Mouse (Mus musculus) layer of hippocampus, postnatal 10 days (tissue): ENCODE data around the gene Mrpl54. TPM values are rescaled to one million over a fixed set of nuclear protein-coding genes. Genes with fewer than 3 reads are reported as not detected.
"Not testable (repeated sequence)": the region's sequence is repeated elsewhere in the genome, so short reads cannot be mapped to it uniquely, and the experiment has no call there.

Experiments
- DNase-seq, 2 experiments: peaks; one replicate each; pipeline ENCODE4 v3.0.0; 2021; ENCODE audit warnings: low spot score in 2 of 2
- microRNA-seq, 2 experiments: library from miRNA; unstranded; fragments of <30 nt; microRNA quantifications; one replicate each; pipeline ENCODE4 v1.2.0; 2021
- total RNA-seq, 2 experiments: library from RNA; stranded (reverse); gene quantifications; 2 replicates each; pipeline ENCODE4 v1.2.3; 2021

The Mrpl54 gene
- total RNA-seq, 2 experiments from 2014 or later, result 36.1 to 42.5 TPM

- DNase-seq, result peak; percentile 72 to 80
These were observed 36.0 kb downstream of the Mrpl54 start, which contains the start of gene Atcay for GRCm38 (mm10) chr10:81230438-81231332. Gene Atcay, minus strand, starts transcription at chr10:81230833.

DNA sequence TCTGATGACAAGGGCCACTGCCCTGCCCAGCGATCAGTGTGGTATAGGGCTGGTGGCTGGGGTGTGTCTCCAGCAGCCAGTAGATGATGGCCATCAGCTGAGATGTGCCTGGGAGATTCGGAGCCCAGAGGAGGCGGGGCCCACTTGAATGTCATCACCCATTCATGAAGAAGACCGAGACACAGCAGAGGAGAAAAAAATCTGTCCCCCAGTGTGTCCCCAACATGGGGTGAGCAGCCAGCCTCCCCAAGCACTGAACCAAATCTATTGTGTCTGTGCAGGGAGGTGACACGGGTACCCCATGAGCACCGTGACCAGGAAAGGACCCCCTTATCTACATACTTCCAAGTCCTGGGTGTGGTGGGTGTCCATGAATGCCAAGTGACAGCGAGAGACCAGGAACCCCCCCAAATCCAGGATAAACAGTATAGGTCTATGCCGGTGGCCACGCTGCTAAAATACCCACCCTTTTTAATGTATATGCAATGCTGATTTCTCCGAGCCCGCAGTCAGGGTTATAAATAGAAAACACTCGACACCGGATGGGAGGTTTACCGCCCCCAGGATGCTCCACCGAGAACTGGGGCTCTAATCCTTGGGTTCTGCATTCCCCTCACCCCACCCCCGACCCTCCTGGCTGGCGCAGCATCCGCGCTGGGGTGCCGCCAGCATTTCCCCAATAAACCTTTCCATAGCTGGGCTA lies 36.8 kb downstream of the Mrpl54 start:
- DNase-seq, result no peak

DNA sequence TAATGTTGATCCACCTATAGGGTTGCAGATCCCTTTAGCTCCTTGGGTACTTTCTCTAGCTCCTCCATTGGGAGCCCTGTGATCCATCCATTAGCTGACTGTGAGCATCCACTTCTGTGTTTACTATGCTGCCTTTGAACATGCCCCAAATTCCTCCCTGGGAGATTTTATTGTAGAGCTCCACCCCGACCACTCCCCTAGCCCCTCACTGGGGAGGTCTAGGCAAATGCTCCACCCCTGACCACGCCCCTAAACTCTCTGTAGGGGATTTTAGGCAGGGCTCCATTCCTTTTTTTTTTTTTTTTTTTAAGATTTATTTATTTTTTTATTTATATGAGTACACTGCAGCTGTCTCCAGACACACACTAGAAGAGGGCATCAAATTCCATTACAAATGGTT lies 43.0 kb downstream of the Mrpl54 start:
- DNase-seq, result not testable (repeated sequence)

- no peak for DNase-seq
These were observed 45.2 kb downstream of the Mrpl54 start for GRCm38 (mm10) chr10:81221402-81222015.

- DNase-seq, result peak; percentile 59 to 69
These were observed 48.8 kb downstream of the Mrpl54 start for GRCm38 (mm10) chr10:81217964-81218363.

- DNase-seq, result not testable (repeated sequence)
These were observed 49.5 kb downstream of the Mrpl54 start for GRCm38 (mm10) chr10:81217267-81217666.

- DNase-seq, result no peak
These were observed 49.9 kb downstream of the Mrpl54 start for GRCm38 (mm10) chr10:81216810-81217209.

- no peak for DNase-seq
These were observed 50.5 kb downstream of the Mrpl54 start for GRCm38 (mm10) chr10:81216260-81216659.

Small RNA genes lying within 50 kb of the gene (microRNA-seq; reads per million reads assigned to microRNA genes)
- gene Mir3057, result 39.1 to 42.3 reads per million in 2 experiments

Other genes starting within 250 kb of the Mrpl54 start
- 100 to 1,000 TPM in 1 of 2 experiments, 10 to 100 TPM in 1; 92.4 to 110 TPM for gene Diras1, start 241.3 kb downstream of the Mrpl54 start, total RNA-seq
- 10 to 100 TPM; 57.3 to 66.0 TPM for gene Slc39a3, start 229.5 kb downstream of the Mrpl54 start, total RNA-seq
- 100 to 1,000 TPM; 176 to 186 TPM for gene Sgta, start 206.8 kb downstream of the Mrpl54 start, total RNA-seq
- gene Thop1, start 196.9 kb downstream of the Mrpl54 start, total RNA-seq, result 10 to 100 TPM; 56.3 to 57.6 TPM
- under 1 TPM; 0.41 to 0.45 TPM for gene Creb3l3, start 168.1 kb downstream of the Mrpl54 start, total RNA-seq
- gene Map2k2, start 161.0 kb downstream of the Mrpl54 start, total RNA-seq, result 100 to 1,000 TPM; 139 to 150 TPM
- 10 to 100 TPM; 38.4 to 45.2 TPM for gene Zbtb7a, start 131.7 kb downstream of the Mrpl54 start, total RNA-seq
- gene Pias4, start 99.0 kb downstream of the Mrpl54 start, total RNA-seq, result 10 to 100 TPM; 26.7 to 29.7 TPM
- 1,000 to 10,000 TPM; 1,075 to 1,131 TPM for gene Eef2, start 90.3 kb downstream of the Mrpl54 start, total RNA-seq
- gene Dapk3, start 83.9 kb downstream of the Mrpl54 start, total RNA-seq, result 10 to 100 TPM; 66.1 to 67.9 TPM
- not detected for gene 4930442H23Rik, start 83.1 kb downstream of the Mrpl54 start, total RNA-seq
- under 1 TPM in 1 of 2 experiments, not detected in 1; 0.18 TPM for gene Nmrk2, start 64.9 kb downstream of the Mrpl54 start, total RNA-seq
- gene Atcay, start 36.1 kb downstream of the Mrpl54 start, total RNA-seq, result 100 to 1,000 TPM; 170 to 177 TPM
- gene Zfr2, start 33.8 kb downstream of the Mrpl54 start, total RNA-seq, result 10 to 100 TPM; 58.0 to 66.8 TPM
- gene Matk, start 14.0 kb downstream of the Mrpl54 start, total RNA-seq, result 100 to 1,000 TPM; 222 to 266 TPM
- 10 to 100 TPM; 31.3 to 37.4 TPM for gene Apba3, start within 50 bp of the Mrpl54 start, total RNA-seq
- 1 to 10 TPM; 1.4 to 2.3 TPM for gene Tjp3, start 24.6 kb upstream of the Mrpl54 start, total RNA-seq
- gene Pip5k1c, start 26.0 kb upstream of the Mrpl54 start, total RNA-seq, result 100 to 1,000 TPM; 305 to 311 TPM
- 10 to 100 TPM; 24.7 to 25.6 TPM for gene Cactin, start 54.2 kb upstream of the Mrpl54 start, total RNA-seq
- 1 to 10 TPM; 1.9 to 2.9 TPM for gene Tbxa2r, start 61.8 kb upstream of the Mrpl54 start, total RNA-seq
- 1 to 10 TPM in 1 of 2 experiments, under 1 TPM in 1; 0.94 to 1.2 TPM for gene Gipc3, start 76.3 kb upstream of the Mrpl54 start, total RNA-seq
- gene Hmg20b, start 83.5 kb upstream of the Mrpl54 start, total RNA-seq, result 10 to 100 TPM; 25.1 to 30.9 TPM
- gene Mfsd12, start 90.6 kb upstream of the Mrpl54 start, total RNA-seq, result 10 to 100 TPM; 37.0 to 40.8 TPM
- under 1 TPM; 0.57 to 0.74 TPM for gene 4930404N11Rik, start 98.9 kb upstream of the Mrpl54 start, total RNA-seq
- gene Fzr1, start 111.6 kb upstream of the Mrpl54 start, total RNA-seq, result 10 to 100 TPM; 81.2 to 85.2 TPM
- gene Dohh, start 117.5 kb upstream of the Mrpl54 start, total RNA-seq, result 10 to 100 TPM; 72.0 to 77.3 TPM
- gene Gm48551, start 117.5 kb upstream of the Mrpl54 start, total RNA-seq, result 1 to 10 TPM; 2.3 to 4.5 TPM
- 1 to 10 TPM; 1.1 to 3.5 TPM for gene Gm48552, start 122.1 kb upstream of the Mrpl54 start, total RNA-seq
- 1 to 10 TPM; 2.6 to 3.0 TPM for gene Smim24, start 126.1 kb upstream of the Mrpl54 start, total RNA-seq
- 10 to 100 TPM; 51.2 to 55.8 TPM for gene Nfic, start 188.7 kb upstream of the Mrpl54 start, total RNA-seq
- 100 to 1,000 TPM; 259 to 261 TPM for gene Celf5, start 215.8 kb upstream of the Mrpl54 start, total RNA-seq
- 100 to 1,000 TPM in 1 of 2 experiments, 10 to 100 TPM in 1; 89.3 to 116 TPM for gene Ncln, start 229.5 kb upstream of the Mrpl54 start, total RNA-seq
- under 1 TPM in 1 of 2 experiments, not detected in 1; 0.30 TPM for gene S1pr4, start 233.2 kb upstream of the Mrpl54 start, total RNA-seq